Mouse (Mus musculus) stomach, postnatal 0 days (tissue): Measurements from ENCODE around the gene Glyctk. TPM values are rescaled to one million over a fixed set of nuclear protein-coding genes. Genes with fewer than 3 reads are reported as not detected.
A peak's percentile ranks its signal among the peaks of the same experiment; 100 is the strongest.

Source experiments
- ATAC-seq: fragments of 200-750 bp; cut with Nextera tagmentation; 2 replicates; pipeline ENCODE4 v1.8.0; 2017; ENCODE audit not compliant: low FRiP score, low TSS enrichment
- DNase-seq: peaks from one replicate; pipeline ENCODE4 v3.0.0-alpha.2; 2016; ENCODE audit warnings: low spot score
- H3K27ac ChIP-seq: fragments of 300-500 bp; sonication (generic); replicated peaks from 2 replicates; pipeline ENCODE4 v1.5.1; 2014; ENCODE audit warnings: mild to moderate bottlenecking, control low read depth
- H3K27me3 ChIP-seq: fragments of 300-500 bp; sonication (generic); 2 replicates; pipeline ENCODE4 v1.6.1; 2014; ENCODE audit warnings: low read length; ENCODE audit not compliant: control insufficient read depth, insufficient read depth
- H3K36me3 ChIP-seq: fragments of 300-500 bp; sonication (generic); 2 replicates; pipeline ENCODE4 v1.6.1; 2014; ENCODE audit warnings: low read length, mixed read lengths; ENCODE audit not compliant: control insufficient read depth, insufficient read depth
- H3K4me1 ChIP-seq: fragments of 300-500 bp; sonication (generic); replicated peaks from 2 replicates; pipeline ENCODE4 v1.6.1; 2014; ENCODE audit warnings: antibody characterized with exemption; ENCODE audit not compliant: control insufficient read depth, insufficient read depth
- H3K4me2 ChIP-seq: fragments of 300-500 bp; sonication (generic); replicated peaks from 2 replicates; pipeline ENCODE4 v1.6.1; 2014; ENCODE audit warnings: low read depth, mild to moderate bottlenecking, control low read depth, moderate library complexity
- H3K4me3 ChIP-seq: fragments of 300-500 bp; sonication (generic); 2 replicates; pipeline ENCODE4 v1.5.1; 2014; ENCODE audit warnings: low read depth, low read length, control low read depth
- H3K9ac ChIP-seq: fragments of 300-500 bp; sonication (generic); 2 replicates; pipeline ENCODE4 v1.6.1; 2014; ENCODE audit warnings: mild to moderate bottlenecking, low read length, control low read depth, mixed read lengths
- H3K9me3 ChIP-seq: fragments of 300-500 bp; sonication (generic); 2 replicates; pipeline ENCODE4 v1.6.1; 2016; ENCODE audit warnings: low read length; ENCODE audit not compliant: control insufficient read depth
- CTCF ChIP-seq: IDR thresholded peaks from 2 replicates; pipeline ENCODE4 v1.5.1; 2016; ENCODE audit warnings: antibody characterized with exemption, low read depth, mild to moderate bottlenecking, moderate library complexity
- EP300 ChIP-seq: optimal IDR thresholded peaks from 2 replicates; pipeline ENCODE3; 2016; ENCODE audit warnings: antibody characterized with exemption
- WGBS: fragments of 180-500 bp; shearing (Covaris S2); extraction: QIAGEN DNeasy Blood & Tissue Kit; methylation state at CpG from one replicate; pipeline ENCODE4 v1.1.7; 2014; 5-methylcytosine and 5-hydroxymethylcytosine counted together
- polyA plus RNA-seq: library from polyadenylated mRNA; unstranded; fragments of >200 nt; fragmentation: Nextera tagmentation; extraction: Ambion mirVana; gene quantifications from 2 replicates; pipeline ENCODE4 v1.2.1, GENCODE M21; 2015

Gene Glyctk
- polyA plus RNA-seq, 1 experiment from 2014 or later: 0.70 TPM

- Histone ChIP-seq H3K9ac (no peak overlapping the region), H3K4me2 (no peak overlapping the region), H3K4me3 (no peak overlapping the region), H3K4me1 (no peaks in the 10 kb centered on the region), H3K9me3 (no peaks in the 10 kb centered on the region), H3K27me3 (no peaks in the 10 kb centered on the region), H3K36me3 (peaks cover 32% of the 10 kb centered on the region), H3K27ac (no peak overlapping the region)
- no peak for DNase-seq
- WGBS: 89% methylated on average over 3 of the region's 3 CpGs
- no peak for TF ChIP-seq EP300
- TF ChIP-seq CTCF: no peak
- no peak for ATAC-seq
Measured at GRCm38 (mm10) chr9:106179964-106180363, 22.0 kb upstream of the Glyctk start.

DNA sequence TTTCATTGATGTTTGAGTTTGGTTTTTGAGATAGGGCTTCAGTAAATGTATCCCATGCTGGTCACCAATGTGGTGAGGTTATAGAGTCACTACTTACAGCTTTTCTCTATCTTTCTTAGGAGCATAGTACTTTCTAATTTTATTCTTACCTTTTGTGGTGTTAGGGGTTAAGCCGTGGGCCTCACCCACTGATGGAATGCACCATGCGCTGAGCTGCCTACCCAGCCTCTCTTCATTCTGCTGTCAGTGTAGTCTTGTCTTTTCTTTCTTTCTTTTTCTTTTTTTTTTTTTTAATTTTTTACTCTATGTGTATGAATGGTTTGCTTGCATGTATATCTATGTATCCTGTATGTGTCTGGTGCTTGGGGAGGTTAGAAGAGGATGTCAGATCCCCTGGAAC lies 21.5 kb upstream of the Glyctk start:
- 62% methylated on average over 2 of the region's 2 CpGs for WGBS
- DNase-seq: no peak
- Histone ChIP-seq H3K4me2 (no peak overlapping the region), H3K9me3 (no peaks in the 10 kb centered on the region), H3K27me3 (no peaks in the 10 kb centered on the region), H3K9ac (no peak overlapping the region), H3K27ac (no peak overlapping the region), H3K4me1 (no peaks in the 10 kb centered on the region), H3K36me3 (peaks cover 27% of the 10 kb centered on the region), H3K4me3 (no peak overlapping the region)
- TF ChIP-seq EP300 (no peak), CTCF (no peak)
- no peak for ATAC-seq

- no peak for ATAC-seq
- H3K4me2 ChIP-seq: no peak overlapping the region
- H3K27me3 ChIP-seq: no peaks in the 10 kb centered on the region
- TF ChIP-seq CTCF (no peak), EP300 (no peak)
- no peak overlapping the region for H3K27ac ChIP-seq
- DNase-seq: no peak
- peaks cover 3% of the 10 kb centered on the region for H3K4me1 ChIP-seq
- H3K4me3 ChIP-seq: no peak overlapping the region
- 84% methylated on average over 6 of the region's 6 CpGs for WGBS
- H3K36me3 ChIP-seq: peaks cover 16% of the 10 kb centered on the region
- no peaks in the 10 kb centered on the region for H3K9me3 ChIP-seq
- no peak overlapping the region for H3K9ac ChIP-seq
Measured at GRCm38 (mm10) chr9:106177799-106178198, 19.9 kb upstream of the Glyctk start.

DNA sequence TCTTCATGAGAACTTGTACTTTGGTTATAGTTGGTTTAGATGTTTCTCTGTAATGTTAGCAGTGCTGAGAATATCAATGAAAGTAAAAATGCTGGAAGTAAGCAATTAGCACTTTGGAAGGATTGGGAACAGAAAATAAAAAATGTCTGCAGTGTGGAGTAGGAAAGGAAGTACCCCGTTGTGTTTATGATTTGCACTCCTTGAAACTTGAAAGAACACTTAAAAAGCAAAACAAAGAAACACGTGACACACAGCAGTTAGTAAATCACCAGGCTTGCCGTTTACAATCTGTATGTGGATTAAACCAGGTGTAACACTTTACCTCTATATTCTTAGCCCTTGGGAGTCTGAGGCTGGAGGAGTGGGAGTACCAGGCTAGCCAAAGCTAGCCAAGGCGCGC lies 18.8 kb upstream of the Glyctk start:
- no peak for DNase-seq
- TF ChIP-seq EP300 (no peak), CTCF (no peak)

GRCm38 (mm10) chr9:106175552-106176200 lies 17.7 kb upstream of the Glyctk start:
- ATAC-seq (no peak), DNase-seq (no peak)
- Histone ChIP-seq H3K36me3 (peaks cover 6% of the 10 kb centered on the region; the same call in 1 of the 2 replicates), H3K4me3 (no peak overlapping the region), H3K9ac (no peak overlapping the region), H3K27ac (no peak overlapping the region), H3K4me2 (0 out of 2 replicates have a peak overlapping the region, but pooled peaks have one; percentile 3), H3K9me3 (no peaks in the 10 kb centered on the region), H3K4me1 (peaks cover 3% of the 10 kb centered on the region), H3K27me3 (no peaks in the 10 kb centered on the region)
- WGBS: 48% methylated on average over 3 of the region's 3 CpGs
- TF ChIP-seq EP300 (no peak), CTCF (no peak)

More for the DNA sequence above, 18.8 kb upstream of the Glyctk start:
- H3K4me3 ChIP-seq: no peak overlapping the region
- ATAC-seq: no peak
- no peak overlapping the region for H3K9ac ChIP-seq
- 73% methylated on average over 5 of the region's 5 CpGs for WGBS
- H3K36me3 ChIP-seq: peaks cover 14% of the 10 kb centered on the region
- H3K4me2 ChIP-seq: no peak overlapping the region
- H3K27ac ChIP-seq: no peak overlapping the region
- H3K9me3 ChIP-seq: no peaks in the 10 kb centered on the region
- peaks cover 3% of the 10 kb centered on the region for H3K4me1 ChIP-seq
- H3K27me3 ChIP-seq: no peaks in the 10 kb centered on the region

DNA sequence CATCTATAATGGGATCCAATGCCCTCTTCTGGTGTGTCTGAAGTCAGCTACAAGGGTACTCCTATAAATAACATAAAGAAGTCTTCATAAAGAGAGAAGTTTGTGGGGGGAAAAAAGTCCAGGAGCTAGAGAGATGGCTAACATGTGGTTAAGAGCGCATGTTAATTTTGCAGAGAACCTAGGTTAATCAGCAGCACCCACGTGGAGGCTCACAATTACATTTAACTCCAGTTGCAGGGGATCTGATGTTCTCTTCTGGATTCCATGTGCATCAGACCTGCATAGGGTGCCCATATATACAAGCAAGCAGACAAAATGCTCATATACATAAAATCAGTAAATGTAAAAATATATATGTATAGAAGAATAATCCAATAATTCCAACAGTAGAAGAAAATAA lies 15.4 kb upstream of the Glyctk start:
- Histone ChIP-seq H3K27ac (no peak overlapping the region), H3K4me3 (no peak overlapping the region), H3K9me3 (no peaks in the 10 kb centered on the region), H3K4me2 (peak overlapping the region; percentile 84), H3K4me1 (peaks cover 3% of the 10 kb centered on the region), H3K36me3 (0 out of 2 replicates have a peak, but pooled peaks cover 4% of the 10 kb centered on the region), H3K9ac (no peak overlapping the region), H3K27me3 (no peaks in the 10 kb centered on the region)
- ATAC-seq: no peak
- WGBS: 53% methylated on average over 2 of the region's 2 CpGs
- no peak for DNase-seq
- TF ChIP-seq EP300: no peak
- no peak for TF ChIP-seq CTCF
